Mouse (Mus musculus) heart, adult 2 months (tissue): Measurements from ENCODE around the gene Fgd1.

Experiments
- CTCF ChIP-seq: fragments of 200-600 bp; IDR thresholded peaks from 2 replicates; pipeline ENCODE4 v1.8.1; 2022; ENCODE audit warnings: antibody characterized with exemption, mild to moderate bottlenecking, moderate library complexity
- POLR2A ChIP-seq: fragments of 200-500 bp; IDR thresholded peaks from 2 replicates; pipeline ENCODE4 v1.6.1; 2011; ENCODE audit warnings: mild to moderate bottlenecking, low read depth, low read length, control low read depth; ENCODE audit not compliant: insufficient read depth

GRCm38 (mm10) chrX:151049661-151050215, 3.8 kb downstream of the Fgd1 start:
- no peak for TF ChIP-seq POLR2A
- no peak for TF ChIP-seq CTCF
